Mouse (Mus musculus) megakaryocyte, embryonic 14.5 days (primary cell): ENCODE measurements around the gene Rbm20. TPM values are rescaled to one million over a fixed set of nuclear protein-coding genes. Genes with fewer than 3 reads are reported as not detected.

ENCODE experiments used
- H3K27me3 ChIP-seq: replicated peaks from 2 replicates; pipeline ENCODE3; 2012; ENCODE audit warnings: inconsistent platforms
- H3K36me3 ChIP-seq: replicated peaks from 2 replicates; pipeline ENCODE3; 2012; ENCODE audit warnings: low read length, inconsistent platforms, mixed read lengths
- H3K4me1 ChIP-seq: 2 replicates; pipeline ENCODE4 v1.6.1; 2012; ENCODE audit warnings: inconsistent platforms
- H3K4me3 ChIP-seq: replicated peaks from 2 replicates; pipeline ENCODE3; 2012; ENCODE audit warnings: moderate library complexity, mild to moderate bottlenecking, inconsistent platforms
- H3K9me3 ChIP-seq: 2 replicates; pipeline ENCODE4 v1.6.1; 2012; ENCODE audit warnings: inconsistent platforms
- FLI1 ChIP-seq: IDR thresholded peaks from 2 replicates; pipeline ENCODE4 v1.6.1; 2012; ENCODE audit warnings: low read length, inconsistent platforms, mixed read lengths
- GATA1 ChIP-seq: IDR thresholded peaks from 3 replicates; pipeline ENCODE4 v1.6.1; 2012; ENCODE audit warnings: mixed read lengths, low read length, inconsistent platforms, borderline replicate concordance
- polyA plus RNA-seq: library from polyadenylated mRNA; stranded (reverse); fragments of >175 nt; gene quantifications from 2 replicates; pipeline ENCODE4 v1.2.3, GENCODE M21; 2012; ENCODE audit warnings: low replicate concordance; ENCODE audit not compliant: insufficient read depth

Gene Rbm20
- polyA plus RNA-seq, 1 experiment = not detected

- H3K36me3 ChIP-seq = no peaks in the 10 kb centered on the region
- no peak overlapping the region for H3K4me3 ChIP-seq
- H3K4me1 ChIP-seq = peaks cover 4% of the 10 kb centered on the region; the same call in 1 of the 2 replicates
- TF ChIP-seq GATA1 = no peak
- TF ChIP-seq FLI1 = no peak
- H3K9me3 ChIP-seq = 0 out of 2 replicates have a peak, but pooled peaks cover 2% of the 10 kb centered on the region
- peaks cover 49% of the 10 kb centered on the region for H3K27me3 ChIP-seq
Measured at GRCm38 (mm10) chr19:53666708-53667107, 10.4 kb upstream of the Rbm20 start.

GRCm38 (mm10) chr19:53668821-53669220, 8.3 kb upstream of the Rbm20 start:
- H3K4me1 ChIP-seq = peaks cover 4% of the 10 kb centered on the region; the same call in 1 of the 2 replicates

GRCm38 (mm10) chr19:53670625-53671141, 6.4 kb upstream of the Rbm20 start:
- Histone ChIP-seq H3K4me3 (no peak overlapping the region), H3K27me3 (peaks cover 70% of the 10 kb centered on the region), H3K9me3 (no peaks in the 10 kb centered on the region), H3K36me3 (no peaks in the 10 kb centered on the region), H3K4me1 (peaks cover 7% of the 10 kb centered on the region; the same call in 1 of the 2 replicates)
- no peak for TF ChIP-seq FLI1
- TF ChIP-seq GATA1 = no peak

More at GRCm38 (mm10) chr19:53668821-53669220, 8.3 kb upstream of the Rbm20 start:
- TF ChIP-seq GATA1 = no peak
- no peak for TF ChIP-seq FLI1
- Histone ChIP-seq H3K9me3 (0 out of 2 replicates have a peak, but pooled peaks cover 2% of the 10 kb centered on the region), H3K4me3 (no peak overlapping the region), H3K36me3 (no peaks in the 10 kb centered on the region), H3K27me3 (peaks cover 56% of the 10 kb centered on the region)

GRCm38 (mm10) chr19:53671432-53671831, 5.7 kb upstream of the Rbm20 start:
- peaks cover 77% of the 10 kb centered on the region for H3K27me3 ChIP-seq
- no peaks in the 10 kb centered on the region for H3K9me3 ChIP-seq
- TF ChIP-seq FLI1 (no peak), GATA1 (no peak)
- H3K36me3 ChIP-seq = no peaks in the 10 kb centered on the region
- no peak overlapping the region for H3K4me3 ChIP-seq
- peaks cover 12% of the 10 kb centered on the region for H3K4me1 ChIP-seq

- Histone ChIP-seq H3K9me3 (0 out of 2 replicates have a peak, but pooled peaks cover 4% of the 10 kb centered on the region), H3K27me3 (peaks cover 88% of the 10 kb centered on the region), H3K4me1 (peaks cover 24% of the 10 kb centered on the region), H3K36me3 (no peaks in the 10 kb centered on the region), H3K4me3 (no peak overlapping the region)
- TF ChIP-seq FLI1 (no peak), GATA1 (no peak)
Measured at GRCm38 (mm10) chr19:53674131-53674925, 2.8 kb upstream of the Rbm20 start.

GRCm38 (mm10) chr19:53676228-53676627, 878 bp upstream of the Rbm20 start:
- Histone ChIP-seq H3K4me3 (peak overlapping the region; percentile 91), H3K36me3 (no peaks in the 10 kb centered on the region), H3K4me1 (peaks cover 20% of the 10 kb centered on the region), H3K9me3 (0 out of 2 replicates have a peak, but pooled peaks cover 4% of the 10 kb centered on the region), H3K27me3 (peaks cover 82% of the 10 kb centered on the region)
- TF ChIP-seq GATA1 = no peak
- TF ChIP-seq FLI1 = no peak

GRCm38 (mm10) chr19:53679194-53679593, 2.1 kb downstream of the Rbm20 start:
- TF ChIP-seq FLI1 (no peak), GATA1 (no peak)
- Histone ChIP-seq H3K27me3 (peaks cover 80% of the 10 kb centered on the region), H3K4me1 (peaks cover 20% of the 10 kb centered on the region), H3K9me3 (0 out of 2 replicates have a peak, but pooled peaks cover 4% of the 10 kb centered on the region), H3K36me3 (no peaks in the 10 kb centered on the region), H3K4me3 (no peak overlapping the region)

- Histone ChIP-seq H3K4me3 (no peak overlapping the region), H3K4me1 (peaks cover 17% of the 10 kb centered on the region), H3K27me3 (peaks cover 77% of the 10 kb centered on the region), H3K36me3 (no peaks in the 10 kb centered on the region), H3K9me3 (0 out of 2 replicates have a peak, but pooled peaks cover 4% of the 10 kb centered on the region)
- no peak for TF ChIP-seq FLI1
- TF ChIP-seq GATA1 = no peak
Measured at GRCm38 (mm10) chr19:53679981-53680380, 2.9 kb downstream of the Rbm20 start.

- H3K36me3 ChIP-seq = no peaks in the 10 kb centered on the region
- H3K9me3 ChIP-seq = 0 out of 2 replicates have a peak, but pooled peaks cover 4% of the 10 kb centered on the region
- H3K27me3 ChIP-seq = peaks cover 56% of the 10 kb centered on the region
- no peak overlapping the region for H3K4me3 ChIP-seq
- H3K4me1 ChIP-seq = peaks cover 2% of the 10 kb centered on the region
- TF ChIP-seq FLI1 = no peak
- no peak for TF ChIP-seq GATA1
Measured at GRCm38 (mm10) chr19:53682427-53682826, 5.3 kb downstream of the Rbm20 start.

GRCm38 (mm10) chr19:53687592-53687991, 10.5 kb downstream of the Rbm20 start:
- Histone ChIP-seq H3K4me3 (no peak overlapping the region), H3K27me3 (peaks cover 39% of the 10 kb centered on the region), H3K9me3 (peaks cover 11% of the 10 kb centered on the region), H3K4me1 (no peaks in the 10 kb centered on the region), H3K36me3 (no peaks in the 10 kb centered on the region)
- TF ChIP-seq GATA1 = no peak
